16 mouse cellular contexts compared by ENCODE assay signal in the genomic region with DNA sequence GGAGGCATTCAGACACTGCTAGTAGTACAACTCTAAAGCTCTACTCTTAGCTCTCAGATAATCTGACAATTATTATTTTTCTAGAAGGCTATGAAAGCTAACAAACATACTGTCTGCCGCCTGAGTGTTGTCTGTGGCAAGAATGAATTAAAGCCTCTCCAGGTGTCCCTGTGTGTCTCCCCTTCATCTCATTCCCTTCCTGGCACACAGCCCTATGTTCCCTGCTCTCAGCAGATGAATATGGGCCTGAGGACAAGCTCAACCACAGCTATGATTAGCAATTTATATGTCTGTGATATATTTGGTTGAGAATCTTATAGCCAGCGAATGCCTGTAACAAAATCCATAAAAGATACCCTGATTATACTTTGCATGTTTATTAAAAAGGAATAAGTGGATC.
A peak's percentile ranks its signal among the peaks of the same experiment; 100 is the strongest.
DNase-seq lines count a peak whose midpoint lies in the region; ATAC-seq and TF ChIP-seq lines count a peak whose summit lies in the region.
"Had no signal": no experiment of that assay in that cellular context is flagged by ENCODE, and none has a peak within 500 bp of the region (broad histone marks: within the 10 kb centered on the region; RNA-seq: fewer than 3 reads in every experiment).

No protein-coding gene starts in this region.

- no peaks in the 10 kb centered on the region; the same call in 1 of the 2 replicates for H3K27me3 ChIP-seq in cerebellum, adult 2 months (ENCODE audit: control insufficient read depth, insufficient read depth, low read length)
- H3K27me3 ChIP-seq in hindbrain, embryonic 15.5 days, result no peaks in the 10 kb centered on the region
- H3K27me3 ChIP-seq in hindbrain, embryonic 16.5 days (replicated peaks; ENCODE audit: control insufficient read depth, insufficient read depth, low read length), result no peaks in the 10 kb centered on the region
- no peaks in the 10 kb centered on the region for H3K27me3 ChIP-seq in midbrain, embryonic 15.5 days (replicated peaks)
- no peaks in the 10 kb centered on the region for H3K27me3 ChIP-seq in midbrain, embryonic 16.5 days (ENCODE audit: control insufficient read depth, insufficient read depth, low read depth, low read length)
- H3K27me3 ChIP-seq in heart, embryonic 12.5 days (replicated peaks), result no peaks in the 10 kb centered on the region
- H3K27me3 ChIP-seq: embryonic facial prominence, embryonic 12.5 days; intestine, embryonic 15.5 days had no signal

- H3K9ac ChIP-seq in hindbrain, embryonic 15.5 days, result no peak overlapping the region
- no peak overlapping the region for H3K9ac ChIP-seq in hindbrain, embryonic 16.5 days (ENCODE audit: low read depth, low read length)
- H3K9ac ChIP-seq in midbrain, embryonic 15.5 days, result no peak overlapping the region
- no peak overlapping the region for H3K9ac ChIP-seq in midbrain, embryonic 16.5 days (ENCODE audit: low read depth, low read length)
- H3K9ac ChIP-seq in heart, embryonic 12.5 days, result no peak overlapping the region
- H3K9ac ChIP-seq: embryonic facial prominence, embryonic 12.5 days; forebrain, postnatal 0 days; intestine, embryonic 15.5 days had no signal

- H3K4me2 ChIP-seq in hindbrain, embryonic 15.5 days, result no peak overlapping the region
- H3K4me2 ChIP-seq in hindbrain, embryonic 16.5 days (ENCODE audit: low read length), result no peak overlapping the region
- no peak overlapping the region for H3K4me2 ChIP-seq in midbrain, embryonic 15.5 days
- H3K4me2 ChIP-seq in midbrain, embryonic 16.5 days (ENCODE audit: low read length), result no peak overlapping the region
- no peak overlapping the region for H3K4me2 ChIP-seq in heart, embryonic 12.5 days
- H3K4me2 ChIP-seq: embryonic facial prominence, embryonic 12.5 days; heart, embryonic 11.5 days; intestine, embryonic 15.5 days had no signal

- no peaks in the 10 kb centered on the region for H3K9me3 ChIP-seq in hindbrain, embryonic 15.5 days
- no peaks in the 10 kb centered on the region for H3K9me3 ChIP-seq in hindbrain, embryonic 16.5 days (ENCODE audit: control insufficient read depth, low read length)
- H3K9me3 ChIP-seq in midbrain, embryonic 15.5 days, result no peaks in the 10 kb centered on the region
- H3K9me3 ChIP-seq in midbrain, embryonic 16.5 days (replicated peaks; ENCODE audit: control insufficient read depth, low read length, poor library complexity, severe bottlenecking), result no peaks in the 10 kb centered on the region
- no peaks in the 10 kb centered on the region for H3K9me3 ChIP-seq in heart, embryonic 12.5 days (replicated peaks)
- H3K9me3 ChIP-seq: embryonic facial prominence, embryonic 12.5 days; intestine, embryonic 15.5 days had no signal

- TF ChIP-seq POLR2A in cerebellum, adult 2 months (IDR thresholded peaks at IDR 0.05; ENCODE audit: borderline replicate concordance, insufficient read depth, low read length), result no peak

- no peaks in the 10 kb centered on the region for H3K4me1 ChIP-seq in cerebellum, adult 2 months (ENCODE audit: control insufficient read depth, insufficient read depth, low read length)
- H3K4me1 ChIP-seq in hindbrain, embryonic 15.5 days (replicated peaks), result peaks cover 6% of the 10 kb centered on the region; the same call in 1 of the 2 replicates
- H3K4me1 ChIP-seq in hindbrain, embryonic 16.5 days (ENCODE audit: control insufficient read depth, insufficient read depth, low read depth, low read length), result no peaks in the 10 kb centered on the region
- peaks cover 3% of the 10 kb centered on the region; the same call in 1 of the 2 replicates for H3K4me1 ChIP-seq in midbrain, embryonic 15.5 days
- peaks cover 3% of the 10 kb centered on the region; the same call in 1 of the 2 replicates for H3K4me1 ChIP-seq in midbrain, embryonic 16.5 days (ENCODE audit: control insufficient read depth, insufficient read depth, low read length)
- no peaks in the 10 kb centered on the region for H3K4me1 ChIP-seq in heart, embryonic 12.5 days (replicated peaks)
- H3K4me1 ChIP-seq: embryonic facial prominence, embryonic 12.5 days; intestine, embryonic 15.5 days had no signal

- no peak overlapping the region for H3K27ac ChIP-seq in cerebellum, adult 2 months (ENCODE audit: insufficient read depth, low read length)
- 0 out of 2 replicates have a peak overlapping the region, but pooled peaks have one; percentile 30 for H3K27ac ChIP-seq in hindbrain, embryonic 15.5 days (replicated peaks)
- H3K27ac ChIP-seq in hindbrain, embryonic 16.5 days (ENCODE audit: low read depth, low read length), result no peak overlapping the region
- H3K27ac ChIP-seq in midbrain, embryonic 15.5 days, result no peak overlapping the region
- no peak overlapping the region for H3K27ac ChIP-seq in midbrain, embryonic 16.5 days (ENCODE audit: low read length)
- H3K27ac ChIP-seq in heart, embryonic 12.5 days (ENCODE audit: poor library complexity, severe bottlenecking), result no peak overlapping the region
- H3K27ac ChIP-seq: embryonic facial prominence, embryonic 12.5 days; heart, adult 2 months; intestine, embryonic 15.5 days had no signal

- no peak overlapping the region for H3K4me3 ChIP-seq in cerebellum, adult 2 months (replicated peaks; ENCODE audit: insufficient read depth, low read depth, low read length)
- H3K4me3 ChIP-seq in hindbrain, embryonic 15.5 days, result no peak overlapping the region
- H3K4me3 ChIP-seq in hindbrain, embryonic 16.5 days (ENCODE audit: low read length), result no peak overlapping the region
- no peak overlapping the region for H3K4me3 ChIP-seq in midbrain, embryonic 15.5 days
- no peak overlapping the region for H3K4me3 ChIP-seq in midbrain, embryonic 16.5 days (ENCODE audit: low read depth, low read length)
- no peak overlapping the region for H3K4me3 ChIP-seq in heart, embryonic 12.5 days
- H3K4me3 ChIP-seq: embryonic facial prominence, embryonic 12.5 days; heart, adult 2 months; intestine, embryonic 15.5 days had no signal

- 56% methylated on average over 2 of the region's 2 CpGs for WGBS in cerebellum, adult 2 months
- WGBS in hindbrain, embryonic 15.5 days, result 67% methylated on average over 2 of the region's 2 CpGs
- WGBS in hindbrain, embryonic 16.5 days, result 48% methylated on average over 2 of the region's 2 CpGs
- 58% methylated on average over 2 of the region's 2 CpGs for WGBS in midbrain, embryonic 15.5 days
- WGBS in midbrain, embryonic 16.5 days, result 50% methylated on average over 2 of the region's 2 CpGs
- WGBS in heart, embryonic 12.5 days, result 61% methylated on average over 2 of the region's 2 CpGs

- no peak for ATAC-seq in hindbrain, embryonic 15.5 days (ENCODE audit: low FRiP score, low read depth)
- no peak for ATAC-seq in hindbrain, embryonic 16.5 days
- 0 out of 2 replicates have a peak, but pooled peaks have one; percentile 48 for ATAC-seq in midbrain, embryonic 15.5 days (replicated peaks)
- no peak for ATAC-seq in midbrain, embryonic 16.5 days
- ATAC-seq in heart, embryonic 12.5 days (ENCODE audit: insufficient number of reproducible peaks, low FRiP score), result no peak
- ATAC-seq: forebrain, postnatal 0 days; intestine, embryonic 15.5 days had no signal

- no peak for TF ChIP-seq CTCF in cerebellum, adult 2 months (IDR thresholded peaks at IDR 0.05; ENCODE audit: borderline replicate concordance, insufficient read depth, low read depth, low read length)

- peak; percentile 21 to 25 for DNase-seq in cerebellum, postnatal 14 days
- no peak for DNase-seq in cerebellum, adult 2 months
- DNase-seq: adrenal gland, postnatal 10 days; cerebellum, adult 11-12 months; cerebellum, postnatal 25 days; forebrain, postnatal 0 days; gastrocnemius, postnatal 14 days; heart, adult 2 months had no signal

- H3K36me3 ChIP-seq in hindbrain, embryonic 15.5 days, result no peaks in the 10 kb centered on the region
- H3K36me3 ChIP-seq in hindbrain, embryonic 16.5 days (ENCODE audit: control insufficient read depth, insufficient read depth, low read length), result no peaks in the 10 kb centered on the region
- no peaks in the 10 kb centered on the region for H3K36me3 ChIP-seq in midbrain, embryonic 15.5 days (replicated peaks)
- H3K36me3 ChIP-seq in midbrain, embryonic 16.5 days (ENCODE audit: control insufficient read depth, insufficient read depth, low read length), result no peaks in the 10 kb centered on the region
- no peaks in the 10 kb centered on the region for H3K36me3 ChIP-seq in heart, embryonic 12.5 days
- H3K36me3 ChIP-seq: embryonic facial prominence, embryonic 12.5 days; intestine, embryonic 15.5 days had no signal

Comparison
In these comparisons a context has a peak if more than half of its experiments do, and no peak if none do; other contexts are left out.
1. DNase-seq: peak in cerebellum, postnatal 14 days (2 of 2); none in cerebellum, adult 2 months (0 of 2).